Mouse (Mus musculus): Measurements from ENCODE around the gene Tomt.

DNA sequence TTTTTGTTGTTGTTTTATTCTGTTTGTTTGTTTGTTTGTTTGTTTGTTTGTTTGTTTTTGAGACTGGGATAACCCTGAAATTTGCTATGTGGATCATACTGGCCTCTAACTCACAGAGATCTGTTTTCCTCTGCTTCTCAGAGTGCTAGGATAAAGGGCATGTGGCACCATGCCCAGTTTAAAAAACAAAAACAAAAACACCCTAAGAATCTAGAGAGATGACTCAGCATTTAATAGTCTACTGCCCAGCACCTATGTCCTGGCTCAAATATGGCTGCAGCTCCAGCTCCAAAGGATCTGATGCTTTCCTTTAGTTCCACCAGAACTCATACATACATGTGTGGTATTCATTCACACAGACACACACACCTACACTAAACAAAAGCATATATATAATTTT is 45.2 kb downstream of the Tomt start:
- TF ChIP-seq CTCF (IDR thresholded peaks at IDR 0.05; ENCODE audit: control insufficient read depth, insufficient read depth, low read length) (no peak), POLR2A (IDR thresholded peaks at IDR 0.05; ENCODE audit: borderline replicate concordance, control insufficient read depth, low read depth, low read length) (no peak)
